Mouse (Mus musculus) midbrain, embryonic 16.5 days (tissue): ENCODE results near the gene Lrrk2. TPM values are rescaled to one million over a fixed set of nuclear protein-coding genes. Genes with fewer than 3 reads are reported as not detected.
A peak's percentile ranks its signal among the peaks of the same experiment; 100 is the strongest.

Experiments
- ATAC-seq: fragments of 200-750 bp; cut with Nextera tagmentation; 2 replicates; pipeline ENCODE4 v1.8.0; 2017; ENCODE audit warnings: moderate TSS enrichment
- H3K27ac ChIP-seq: fragments of 300-500 bp; sonication (generic); 2 replicates; pipeline ENCODE4 v1.5.1; 2014; ENCODE audit warnings: mild to moderate bottlenecking, low read length, mixed read lengths
- H3K27me3 ChIP-seq: fragments of 300-500 bp; sonication (generic); 2 replicates; pipeline ENCODE4 v1.6.1; 2014; ENCODE audit warnings: low read depth, low read length, mixed read lengths; ENCODE audit not compliant: control insufficient read depth, insufficient read depth
- H3K36me3 ChIP-seq: fragments of 300-500 bp; sonication (generic); 2 replicates; pipeline ENCODE4 v1.6.1; 2014; ENCODE audit warnings: mild to moderate bottlenecking, low read length, moderate library complexity, mixed read lengths; ENCODE audit not compliant: control insufficient read depth, insufficient read depth
- H3K4me1 ChIP-seq: fragments of 300-500 bp; sonication (generic); 2 replicates; pipeline ENCODE4 v1.6.1; 2014; ENCODE audit warnings: mild to moderate bottlenecking, low read length, mixed read lengths; ENCODE audit not compliant: control insufficient read depth, insufficient read depth
- H3K4me2 ChIP-seq: fragments of 300-500 bp; sonication (generic); 2 replicates; pipeline ENCODE4 v1.6.1; 2014; ENCODE audit warnings: mild to moderate bottlenecking, low read length, mixed read lengths
- H3K4me3 ChIP-seq: fragments of 300-500 bp; sonication (generic); 2 replicates; pipeline ENCODE4 v1.5.1; 2014; ENCODE audit warnings: low read depth, mild to moderate bottlenecking, low read length, moderate library complexity, mixed read lengths
- H3K9ac ChIP-seq: fragments of 300-500 bp; sonication (generic); 2 replicates; pipeline ENCODE4 v1.6.1; 2014; ENCODE audit warnings: low read depth, low read length, mixed read lengths
- H3K9me3 ChIP-seq: fragments of 300-500 bp; sonication (generic); replicated peaks from 2 replicates; pipeline ENCODE4 v1.6.1; 2014; ENCODE audit warnings: mild to moderate bottlenecking, low read length, mixed read lengths; ENCODE audit not compliant: control insufficient read depth, poor library complexity, severe bottlenecking
- WGBS: fragments of 180-500 bp; shearing (Covaris S2); extraction: QIAGEN DNeasy Blood & Tissue Kit; methylation state at CpG from one replicate; pipeline ENCODE4 v1.1.7; 2014; 5-methylcytosine and 5-hydroxymethylcytosine counted together
- polyA plus RNA-seq: library from polyadenylated mRNA; unstranded; fragments of >200 nt; fragmentation: Nextera tagmentation; extraction: Ambion mirVana; gene quantifications from 2 replicates; pipeline ENCODE4 v1.2.1, GENCODE M21; 2015

Gene Lrrk2
- polyA plus RNA-seq, 1 experiment from 2014 or later, result 1.5 TPM

DNA sequence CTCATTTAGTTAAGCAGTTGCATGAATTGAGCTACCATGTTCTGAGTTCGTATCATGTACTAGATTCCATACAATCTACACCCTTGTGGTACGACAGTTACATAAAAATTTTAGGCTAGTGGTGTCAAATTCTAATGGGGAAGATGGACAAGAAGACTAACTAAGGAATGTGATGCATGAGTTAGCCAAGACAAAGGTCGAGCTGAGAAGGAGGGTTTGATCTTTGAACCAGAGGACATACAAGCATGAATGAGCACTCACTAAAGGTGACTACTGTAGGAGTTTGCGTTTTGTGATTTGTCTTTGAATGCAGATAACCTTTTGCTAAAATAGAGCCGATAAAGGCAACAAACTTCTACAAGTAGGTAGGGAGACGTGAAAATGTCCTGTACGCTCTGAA lies 31.1 kb downstream of the Lrrk2 start:
- Histone ChIP-seq H3K4me3 (no peak overlapping the region), H3K36me3 (no peaks in the 10 kb centered on the region), H3K4me1 (no peaks in the 10 kb centered on the region), H3K27ac (no peak overlapping the region), H3K4me2 (no peak overlapping the region), H3K9ac (no peak overlapping the region), H3K9me3 (no peaks in the 10 kb centered on the region), H3K27me3 (no peaks in the 10 kb centered on the region)
- no peak for ATAC-seq
- 81% methylated on average over 7 of the region's 7 CpGs for WGBS

GRCm38 (mm10) chr15:91709207-91710130 lies 36.5 kb downstream of the Lrrk2 start:
- peak overlapping the region; percentile 26; the same call in 1 of the 2 replicates for H3K9ac ChIP-seq
- H3K36me3 ChIP-seq, result no peaks in the 10 kb centered on the region
- no peaks in the 10 kb centered on the region for H3K9me3 ChIP-seq
- H3K4me2 ChIP-seq, result peak overlapping the region; percentile 47
- WGBS, result 26% methylated on average over 29 of the region's 29 CpGs
- no peak overlapping the region for H3K27ac ChIP-seq
- peak; percentile 17; the same call in 1 of the 2 replicates for ATAC-seq
- H3K4me3 ChIP-seq, result peak overlapping the region; percentile 28
- H3K4me1 ChIP-seq, result 0 out of 2 replicates have a peak, but pooled peaks cover 4% of the 10 kb centered on the region
- H3K27me3 ChIP-seq, result no peaks in the 10 kb centered on the region

DNA sequence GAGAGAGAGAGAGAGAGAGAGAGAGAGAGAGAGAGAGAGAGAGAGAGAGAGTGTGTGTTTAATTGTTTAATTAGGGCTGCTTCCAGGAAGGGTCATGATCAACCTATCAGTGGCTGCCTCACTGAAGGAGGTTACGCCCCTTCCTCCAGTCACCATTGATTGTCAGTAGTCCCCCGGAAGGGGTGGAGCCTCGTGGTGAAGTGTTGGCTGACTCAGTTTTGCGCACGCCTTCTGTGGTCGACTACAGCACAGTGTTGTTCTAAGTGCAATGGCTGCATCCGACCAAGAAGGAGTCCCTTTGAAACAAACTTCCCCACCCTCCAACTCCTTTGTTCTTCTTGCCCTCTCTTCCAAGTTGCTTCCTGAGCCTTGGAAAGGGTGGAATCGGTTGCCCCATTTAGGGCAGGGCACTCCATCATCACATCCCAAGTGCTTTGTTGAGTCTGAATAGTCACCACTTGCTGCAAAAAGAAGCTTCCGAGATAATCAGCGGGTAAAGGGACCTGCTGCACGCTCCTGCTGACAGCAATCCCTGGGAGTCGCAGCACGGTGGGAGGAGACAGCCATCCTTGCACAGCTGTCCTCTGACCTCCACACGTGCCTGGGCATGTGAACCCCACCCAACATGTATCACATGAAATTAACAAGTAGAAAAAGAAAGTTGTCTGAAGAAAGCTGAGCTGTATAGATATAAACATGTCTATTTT lies 62.4 kb downstream of the Lrrk2 start:
- no peak overlapping the region for H3K4me2 ChIP-seq
- no peaks in the 10 kb centered on the region for H3K4me1 ChIP-seq
- no peaks in the 10 kb centered on the region for H3K9me3 ChIP-seq
- 76% methylated on average over 14 of the region's 14 CpGs for WGBS
- H3K9ac ChIP-seq, result no peak overlapping the region
- H3K27ac ChIP-seq, result no peak overlapping the region
- no peak overlapping the region for H3K4me3 ChIP-seq
- no peaks in the 10 kb centered on the region for H3K36me3 ChIP-seq
- no peaks in the 10 kb centered on the region for H3K27me3 ChIP-seq
- ATAC-seq, result no peak

GRCm38 (mm10) chr15:91736791-91737533 lies 64.0 kb downstream of the Lrrk2 start:
- Histone ChIP-seq H3K27me3 (no peaks in the 10 kb centered on the region), H3K9me3 (no peaks in the 10 kb centered on the region), H3K4me1 (no peaks in the 10 kb centered on the region), H3K27ac (no peak overlapping the region), H3K4me2 (no peak overlapping the region), H3K4me3 (no peak overlapping the region), H3K9ac (no peak overlapping the region), H3K36me3 (no peaks in the 10 kb centered on the region)
- 48% methylated on average over 15 of the region's 15 CpGs for WGBS
- ATAC-seq, result no peak

- no peaks in the 10 kb centered on the region for H3K4me1 ChIP-seq
- H3K36me3 ChIP-seq, result no peaks in the 10 kb centered on the region
- H3K4me3 ChIP-seq, result no peak overlapping the region
- WGBS, result 74% methylated on average over 9 of the region's 9 CpGs
- no peaks in the 10 kb centered on the region for H3K27me3 ChIP-seq
- ATAC-seq, result no peak
- H3K9ac ChIP-seq, result no peak overlapping the region
- no peak overlapping the region for H3K27ac ChIP-seq
- H3K4me2 ChIP-seq, result no peak overlapping the region
- H3K9me3 ChIP-seq, result no peaks in the 10 kb centered on the region
These were observed 65.8 kb downstream of the Lrrk2 start for GRCm38 (mm10) chr15:91738808-91739207.

DNA sequence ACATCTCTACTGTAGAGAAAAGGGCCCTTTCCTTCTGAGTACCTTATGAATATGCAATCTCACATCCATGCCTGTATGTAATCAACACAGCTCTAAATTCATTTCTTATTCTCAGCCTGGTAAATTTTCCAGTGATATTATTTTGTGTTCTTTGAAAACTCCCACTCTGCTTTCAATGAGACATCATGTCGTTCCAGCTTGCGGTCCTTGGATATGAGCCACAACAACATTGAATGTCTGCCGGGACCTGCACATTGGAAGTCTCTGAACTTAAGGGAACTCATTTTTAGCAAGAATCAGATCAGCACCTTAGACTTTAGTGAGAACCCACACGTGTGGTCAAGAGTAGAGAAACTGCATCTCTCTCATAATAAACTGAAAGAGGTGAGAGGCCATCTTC lies 72.5 kb downstream of the Lrrk2 start:
- no peak overlapping the region for H3K27ac ChIP-seq
- no peaks in the 10 kb centered on the region for H3K36me3 ChIP-seq
- no peak overlapping the region for H3K4me3 ChIP-seq
- ATAC-seq, result no peak
- no peaks in the 10 kb centered on the region for H3K9me3 ChIP-seq
- no peak overlapping the region for H3K4me2 ChIP-seq
- H3K9ac ChIP-seq, result no peak overlapping the region
- no peaks in the 10 kb centered on the region for H3K4me1 ChIP-seq
- 83% methylated on average over 4 of the region's 4 CpGs for WGBS
- H3K27me3 ChIP-seq, result no peaks in the 10 kb centered on the region

DNA sequence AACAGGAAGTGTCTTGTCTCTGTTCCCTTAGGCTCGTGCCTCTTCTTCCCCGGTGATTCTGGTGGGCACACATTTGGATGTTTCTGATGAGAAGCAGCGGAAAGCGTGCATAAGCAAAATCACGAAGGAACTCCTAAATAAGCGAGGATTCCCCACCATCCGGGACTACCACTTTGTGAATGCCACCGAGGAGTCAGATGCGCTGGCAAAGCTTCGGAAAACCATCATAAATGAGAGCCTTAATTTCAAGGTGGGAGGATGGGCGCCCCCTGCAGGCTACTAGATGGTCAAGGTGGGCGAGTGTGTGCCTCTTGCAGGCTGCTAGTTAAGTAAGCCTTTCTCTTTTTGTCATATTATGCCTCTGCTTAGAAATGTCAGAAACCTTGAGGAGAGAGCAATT lies 79.1 kb downstream of the Lrrk2 start:
- H3K36me3 ChIP-seq, result no peaks in the 10 kb centered on the region
- WGBS, result 55% methylated on average over 12 of the region's 12 CpGs
- no peaks in the 10 kb centered on the region for H3K9me3 ChIP-seq
- H3K27ac ChIP-seq, result no peak overlapping the region
- H3K9ac ChIP-seq, result no peak overlapping the region
- no peak overlapping the region for H3K4me3 ChIP-seq
- no peaks in the 10 kb centered on the region for H3K27me3 ChIP-seq
- no peaks in the 10 kb centered on the region; the same call in 1 of the 2 replicates for H3K4me1 ChIP-seq
- H3K4me2 ChIP-seq, result peak overlapping the region; percentile 24; the same call in 1 of the 2 replicates
- no peak for ATAC-seq

DNA sequence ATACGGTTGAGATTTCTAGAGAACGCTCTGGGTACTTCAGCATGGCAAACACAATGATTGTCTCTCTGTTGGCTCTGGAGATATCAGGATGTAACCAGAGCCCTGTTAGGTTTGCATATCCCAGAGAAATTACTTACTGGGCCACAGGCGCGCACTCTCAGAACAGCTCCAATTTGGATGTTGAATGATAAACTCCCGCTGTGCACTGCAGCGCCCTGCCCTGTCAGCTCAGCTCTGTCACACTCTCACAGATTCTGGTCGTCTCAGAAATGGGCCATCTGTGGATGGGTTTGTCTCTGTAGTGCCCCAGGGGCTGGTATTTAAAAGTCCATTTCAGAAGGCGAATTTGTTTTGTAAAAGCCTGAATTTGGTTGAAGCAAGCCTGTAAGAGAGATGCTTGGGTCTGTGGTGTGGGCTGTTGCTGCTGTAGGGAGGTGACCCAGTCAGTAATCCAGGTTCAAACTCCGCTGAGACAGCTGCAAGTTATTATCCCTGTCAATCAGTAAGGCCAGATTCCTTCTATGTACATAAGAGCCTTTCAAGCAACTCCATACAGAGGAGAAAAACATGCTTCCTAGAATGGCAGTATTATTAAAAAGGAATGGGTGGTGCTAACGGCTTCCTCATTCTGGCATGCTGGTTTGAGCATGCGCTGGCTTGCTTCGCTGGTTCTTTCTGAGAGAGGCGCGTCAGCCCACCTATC lies 80.6 kb downstream of the Lrrk2 start:
- H3K9ac ChIP-seq, result no peak overlapping the region
- ATAC-seq, result no peak
- H3K27ac ChIP-seq, result no peak overlapping the region
- no peaks in the 10 kb centered on the region for H3K27me3 ChIP-seq
- H3K4me1 ChIP-seq, result no peaks in the 10 kb centered on the region; the same call in 1 of the 2 replicates
- whole genome bisulfite sequencing, result 76% methylated on average over 14 of the region's 14 CpGs
- no peak overlapping the region for H3K4me2 ChIP-seq
- no peak overlapping the region for H3K4me3 ChIP-seq
- H3K36me3 ChIP-seq, result no peaks in the 10 kb centered on the region
- H3K9me3 ChIP-seq, result no peaks in the 10 kb centered on the region
